Mouse (Mus musculus) cortical plate, adult 2 months (tissue): ENCODE results near the gene Slfn9.
"Not testable (repeated sequence)": the region's sequence is repeated elsewhere in the genome, so short reads cannot be mapped to it uniquely, and the experiment has no call there.

Experiments
- CTCF ChIP-seq: fragments of 200-500 bp; IDR thresholded peaks from 2 replicates; pipeline ENCODE4 v1.5.1; 2011; ENCODE audit warnings: mild to moderate bottlenecking, control low read depth, low read length; ENCODE audit not compliant: insufficient read depth; ENCODE audit errors: extremely low read depth
- POLR2A ChIP-seq: fragments of 200-500 bp; IDR thresholded peaks from 2 replicates; pipeline ENCODE4 v1.6.1; 2011; ENCODE audit warnings: mild to moderate bottlenecking, low read length, control low read depth; ENCODE audit not compliant: insufficient read depth; ENCODE audit errors: extremely low read depth

GRCm38 (mm10) chr11:82931161-82931560, 60.5 kb downstream of the Slfn9 start:
- TF ChIP-seq CTCF, POLR2A: not testable (repeated sequence)
